Mouse (Mus musculus) G1E (cell line): ENCODE results near the gene Plcg1. TPM values are rescaled to one million over a fixed set of nuclear protein-coding genes. Genes with fewer than 3 reads are reported as not detected.

Source experiments
- ATAC-seq: 2 replicates; pipeline ENCODE4 v1.8.0; 2016; ENCODE audit warnings: mild to moderate bottlenecking; ENCODE audit not compliant: insufficient number of reproducible peaks, poor library complexity, low FRiP score, severe bottlenecking; ENCODE audit errors: extremely low read depth
- DNase-seq: peaks from one replicate; pipeline ENCODE4 v3.0.0; 2012; ENCODE audit warnings: low spot score
- H3K27me3 ChIP-seq: 2 replicates; pipeline ENCODE4 v1.6.1; 2012; ENCODE audit warnings: mild to moderate bottlenecking, low read length, inconsistent platforms; ENCODE audit not compliant: insufficient read depth
- H3K36me3 ChIP-seq: replicated peaks from 2 replicates; pipeline ENCODE3; 2012; ENCODE audit warnings: mild to moderate bottlenecking, inconsistent platforms
- H3K4me1 ChIP-seq: 2 replicates; pipeline ENCODE4 v1.6.1; 2012; ENCODE audit warnings: low read depth, low read length, inconsistent platforms, mixed read lengths; ENCODE audit not compliant: insufficient read depth
- H3K4me3 ChIP-seq: 2 replicates; pipeline ENCODE4 v1.5.1; 2012; ENCODE audit warnings: low read depth, mild to moderate bottlenecking, inconsistent platforms, low read length, moderate library complexity, mixed read lengths
- H3K9me3 ChIP-seq: replicated peaks from 2 replicates; pipeline ENCODE4 v1.6.1; 2012; ENCODE audit warnings: inconsistent platforms
- CTCF ChIP-seq: IDR thresholded peaks from 2 replicates; pipeline ENCODE4 v1.5.1; 2012; ENCODE audit warnings: low read depth, low read length, inconsistent platforms, mixed read lengths
- GATA1 ChIP-seq: IDR thresholded peaks from 2 replicates; pipeline ENCODE4 v1.6.1; 2012; ENCODE audit warnings: borderline replicate concordance, low read length, inconsistent platforms, mixed read lengths
- GATA2 ChIP-seq: IDR thresholded peaks from 2 replicates; pipeline ENCODE4 v1.6.1; 2012; ENCODE audit warnings: low read depth, low read length, inconsistent platforms, borderline replicate concordance
- POLR2AphosphoS5 ChIP-seq: IDR thresholded peaks from 2 replicates; pipeline ENCODE4 v1.6.1; 2012; ENCODE audit warnings: low read depth, low read length, inconsistent platforms; ENCODE audit not compliant: insufficient replicate concordance
- TAL1 ChIP-seq: conservative IDR thresholded peaks from 2 replicates; pipeline ENCODE4 v1.6.1; 2012; ENCODE audit warnings: low read depth, low read length, inconsistent platforms, mixed read lengths
- polyA plus RNA-seq: library from polyadenylated mRNA; stranded (reverse); fragments of >175 nt; gene quantifications from 2 replicates; pipeline ENCODE4 v1.2.3, GENCODE M21; 2012
- total RNA-seq, 2 experiments: library from RNA; stranded (forward) in 1 of 2; stranded (reverse) in 1 of 2; fragments of 200-1000 nt in 1 of 2; fragments of >200 nt in 1 of 2; fragmentation: Nextera tagmentation in 1 of 2; gene quantifications; 2 replicates each; pipeline ENCODE4 v1.2.3; 2014 to 2017

Gene Plcg1
- total and polyA plus RNA-seq, 3 experiments = 4.1 to 31.5 (median 11.1) TPM

DNA sequence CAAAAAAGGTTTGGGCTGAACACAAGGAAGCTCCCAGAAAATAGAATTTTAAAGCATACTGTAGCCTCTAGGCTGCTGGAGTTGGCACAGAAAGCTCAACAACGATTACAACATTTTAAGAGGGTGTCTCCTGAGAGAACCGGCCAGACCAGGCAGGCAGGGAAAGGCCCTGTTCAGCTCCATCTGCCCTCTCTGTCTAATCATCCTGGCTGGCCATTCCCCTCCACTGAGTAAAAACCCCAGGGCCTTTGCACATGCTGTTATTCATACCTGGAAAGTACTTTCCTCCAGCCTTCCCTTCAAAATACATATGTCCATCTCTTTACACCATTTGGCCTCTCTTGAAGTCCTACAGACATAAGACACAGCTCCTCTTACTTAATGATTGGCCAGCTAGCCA is 1.7 kb upstream of the Plcg1 start:
- Histone ChIP-seq H3K4me3 (no peak overlapping the region), H3K9me3 (no peaks in the 10 kb centered on the region), H3K4me1 (peaks cover 23% of the 10 kb centered on the region), H3K36me3 (peaks cover 19% of the 10 kb centered on the region), H3K27me3 (peaks cover 14% of the 10 kb centered on the region)
- ATAC-seq (no peak), DNase-seq (no peak)
- TF ChIP-seq GATA2 (no peak), POLR2AphosphoS5 (no peak), GATA1 (no peak), TAL1 (no peak), CTCF (no peak)

DNA sequence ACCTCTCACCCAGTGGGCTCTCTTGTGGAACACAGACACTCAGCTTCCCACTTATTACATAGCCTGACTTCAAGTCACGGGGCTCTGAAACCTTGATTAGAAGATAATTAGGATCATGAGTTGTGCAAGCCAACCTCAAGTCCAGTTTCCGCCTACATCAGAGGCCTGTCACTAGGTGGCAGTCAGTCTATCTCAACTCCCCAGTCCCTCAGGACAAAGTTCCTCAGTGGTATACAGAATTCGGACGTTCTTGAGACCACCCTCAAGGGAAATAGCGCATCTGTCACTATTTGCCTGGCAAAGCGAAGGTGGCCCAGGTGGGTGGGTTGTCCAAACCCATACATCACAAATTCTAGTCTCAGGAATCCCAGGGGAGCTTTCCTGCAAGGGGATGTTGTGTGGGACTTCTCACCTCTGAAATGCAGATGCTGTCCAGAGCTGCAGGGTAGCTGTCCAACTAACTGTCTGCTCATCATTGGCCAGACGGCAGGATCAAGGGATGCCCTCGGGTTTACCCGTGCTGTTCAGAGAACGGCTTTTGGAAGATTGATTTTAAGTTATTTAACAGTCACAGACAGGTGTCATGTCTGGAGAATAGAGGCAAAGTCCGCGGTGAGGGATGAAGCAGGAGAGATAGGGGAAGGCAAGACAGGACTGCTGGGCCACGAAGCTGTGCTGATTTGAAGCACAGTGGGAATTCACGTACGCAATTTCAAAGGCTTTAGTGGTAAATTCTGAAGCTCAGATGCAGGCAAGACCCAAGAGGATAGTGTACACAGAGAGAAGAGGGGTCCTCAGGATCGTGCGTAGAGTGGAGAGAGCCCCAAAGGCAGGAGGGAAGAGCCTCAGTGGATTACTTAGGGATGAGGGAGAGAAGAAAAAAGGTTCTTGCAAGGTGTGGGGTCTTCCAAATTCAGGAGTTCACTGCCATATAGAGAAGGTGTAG is 976 bp upstream of the Plcg1 start:
- H3K36me3 ChIP-seq = peaks cover 22% of the 10 kb centered on the region
- peak overlapping the region; percentile 97; the same call in 1 of the 2 replicates for H3K4me3 ChIP-seq
- peaks cover 14% of the 10 kb centered on the region for H3K27me3 ChIP-seq
- ATAC-seq = peak; percentile 32
- peaks cover 23% of the 10 kb centered on the region for H3K4me1 ChIP-seq
- H3K9me3 ChIP-seq = no peaks in the 10 kb centered on the region
- TF ChIP-seq GATA1 (no peak), CTCF (no peak)
- DNase-seq = no peak

DNA sequence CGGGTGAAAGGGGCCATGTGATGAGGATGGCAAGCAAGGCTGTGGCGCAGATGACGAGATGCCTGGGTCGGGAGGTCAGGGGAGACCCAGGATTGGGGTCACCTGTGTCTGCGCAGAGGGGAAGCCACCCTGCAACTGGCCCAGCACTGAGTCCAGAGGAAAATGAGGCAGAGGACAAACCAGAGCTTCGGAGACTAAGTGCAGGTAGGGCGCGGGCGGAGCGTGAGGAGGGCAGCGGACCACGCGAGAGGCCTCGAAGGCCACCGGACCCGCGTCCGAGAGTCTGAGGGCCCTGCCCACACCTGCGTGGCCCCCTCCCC is 343 bp upstream of the Plcg1 start:
- DNase-seq (peak; percentile 14), ATAC-seq (no peak)
- Histone ChIP-seq H3K36me3 (peaks cover 22% of the 10 kb centered on the region), H3K9me3 (no peaks in the 10 kb centered on the region), H3K27me3 (peaks cover 14% of the 10 kb centered on the region), H3K4me3 (peak overlapping the region; percentile 97), H3K4me1 (peaks cover 23% of the 10 kb centered on the region)
- TF ChIP-seq TAL1 (no peak), GATA1 (no peak), GATA2 (no peak), POLR2AphosphoS5 (no peak), CTCF (no peak)

DNA sequence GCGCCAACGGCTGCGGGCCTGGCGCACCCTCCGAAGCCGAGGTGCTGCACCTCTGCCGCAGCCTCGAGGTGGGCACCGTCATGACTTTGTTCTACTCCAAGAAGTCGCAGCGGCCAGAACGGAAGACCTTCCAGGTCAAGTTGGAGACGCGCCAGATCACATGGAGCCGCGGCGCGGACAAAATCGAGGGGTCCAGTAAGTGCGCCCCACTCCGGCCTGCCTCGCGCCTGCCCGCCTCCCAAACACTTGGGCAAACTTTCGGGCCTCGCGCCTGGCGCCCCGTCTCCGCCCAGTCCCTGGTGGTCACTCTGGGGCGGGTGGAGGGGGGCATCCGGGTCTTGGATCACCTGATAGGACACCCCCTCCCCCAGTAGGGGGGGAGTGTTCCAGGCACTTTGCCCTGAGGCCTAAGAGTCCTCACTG is 750 bp downstream of the Plcg1 start:
- Histone ChIP-seq H3K4me3 (peak overlapping the region; percentile 97), H3K36me3 (peaks cover 22% of the 10 kb centered on the region), H3K4me1 (peaks cover 23% of the 10 kb centered on the region), H3K9me3 (no peaks in the 10 kb centered on the region), H3K27me3 (peaks cover 14% of the 10 kb centered on the region)
- TF ChIP-seq GATA1 = no peak
- TF ChIP-seq GATA2 = no peak
- TF ChIP-seq POLR2AphosphoS5 = no peak
- TF ChIP-seq CTCF = no peak
- TF ChIP-seq TAL1 = no peak
- ATAC-seq = no peak
- no peak for DNase-seq

DNA sequence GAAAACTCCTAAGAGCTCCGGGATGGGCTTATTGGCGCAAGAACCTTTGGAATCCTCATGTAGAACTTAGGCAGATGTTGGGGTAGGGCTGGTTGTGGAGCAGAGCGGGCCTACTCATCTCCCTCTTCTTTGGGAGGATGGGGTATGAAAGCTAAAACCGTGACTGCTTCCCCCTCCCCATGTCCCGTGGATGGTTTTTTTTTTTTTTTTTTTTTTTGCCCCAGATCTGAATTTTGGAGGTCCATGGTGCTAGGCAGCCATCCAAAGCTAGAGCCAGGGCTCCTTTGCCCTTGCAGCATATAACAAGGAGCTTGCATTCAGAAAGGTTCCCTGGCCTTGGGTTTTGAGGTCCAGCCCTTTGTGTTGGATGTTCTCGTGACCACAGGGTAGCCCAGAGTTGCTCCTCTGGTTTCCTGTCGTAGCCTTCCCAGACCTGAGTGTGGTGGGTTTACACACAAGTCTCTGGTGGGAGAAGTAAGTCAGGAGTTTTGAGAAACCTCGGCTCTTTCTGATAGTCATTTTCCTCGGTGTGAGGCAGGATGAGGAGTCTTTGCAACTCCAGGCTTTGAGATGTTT is 1.4 kb downstream of the Plcg1 start:
- ATAC-seq = no peak
- H3K27me3 ChIP-seq = peaks cover 14% of the 10 kb centered on the region
- TF ChIP-seq GATA2 (no peak), POLR2AphosphoS5 (no peak), GATA1 (no peak)
- DNase-seq = no peak
- peak overlapping the region; percentile 97; the same call in 1 of the 2 replicates for H3K4me3 ChIP-seq
- H3K4me1 ChIP-seq = peaks cover 23% of the 10 kb centered on the region
- peaks cover 22% of the 10 kb centered on the region for H3K36me3 ChIP-seq
- no peaks in the 10 kb centered on the region for H3K9me3 ChIP-seq

DNA sequence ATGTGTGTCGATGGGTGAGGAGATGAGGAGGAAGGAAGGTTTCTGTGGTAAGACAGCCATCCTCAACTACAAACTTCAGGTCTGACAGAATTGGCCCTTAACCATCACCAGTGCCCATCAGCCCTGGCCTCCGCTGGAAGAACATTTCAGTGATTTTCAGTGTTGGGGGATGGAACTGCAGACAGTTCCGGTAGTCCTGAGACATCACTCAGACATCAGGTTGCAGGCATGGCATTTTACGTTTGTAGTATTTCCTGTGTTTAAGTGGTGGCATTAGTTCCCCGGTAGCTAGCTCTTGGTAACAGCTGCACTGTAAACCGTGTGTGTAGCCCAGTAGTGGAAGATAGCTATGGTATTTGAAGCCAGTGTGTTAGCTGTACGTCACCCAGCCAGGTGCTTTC is 2.0 kb downstream of the Plcg1 start:
- H3K9me3 ChIP-seq = no peaks in the 10 kb centered on the region
- H3K4me3 ChIP-seq = no peak overlapping the region
- DNase-seq (no peak), ATAC-seq (no peak)
- no peak for TF ChIP-seq GATA1
- TF ChIP-seq GATA2 = no peak
- TF ChIP-seq TAL1 = no peak
- no peak for TF ChIP-seq POLR2AphosphoS5
- TF ChIP-seq CTCF = no peak
- H3K4me1 ChIP-seq = peaks cover 23% of the 10 kb centered on the region
- peaks cover 14% of the 10 kb centered on the region for H3K27me3 ChIP-seq
- H3K36me3 ChIP-seq = peaks cover 22% of the 10 kb centered on the region

DNA sequence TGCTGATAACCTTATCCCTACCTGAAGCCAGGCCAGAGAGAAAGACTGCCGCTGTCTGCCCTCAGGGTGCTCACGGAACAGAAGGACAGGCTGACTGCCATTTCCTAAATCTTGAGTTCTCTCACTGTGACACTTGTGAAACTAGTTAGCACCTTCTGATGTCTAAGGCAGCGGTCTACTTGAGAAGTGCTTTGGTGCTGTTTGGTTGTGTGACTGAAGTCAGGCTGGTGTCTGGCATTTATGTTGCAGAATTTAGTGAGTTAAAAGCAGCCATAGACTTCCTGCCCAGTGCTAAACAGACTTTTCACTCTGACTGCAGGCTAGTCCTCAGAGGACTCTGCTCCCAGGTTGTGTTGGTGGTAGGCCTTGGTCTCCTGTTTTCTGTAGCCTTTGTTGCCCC is 3.2 kb downstream of the Plcg1 start:
- peaks cover 23% of the 10 kb centered on the region for H3K4me1 ChIP-seq
- H3K9me3 ChIP-seq = no peaks in the 10 kb centered on the region
- H3K27me3 ChIP-seq = peaks cover 14% of the 10 kb centered on the region
- ATAC-seq (no peak), DNase-seq (no peak)
- TF ChIP-seq POLR2AphosphoS5 (no peak), GATA2 (no peak), CTCF (no peak), GATA1 (no peak), TAL1 (no peak)
- peaks cover 22% of the 10 kb centered on the region for H3K36me3 ChIP-seq
- H3K4me3 ChIP-seq = no peak overlapping the region
